Mouse (Mus musculus): ENCODE results near the gene Itga11. TPM values are rescaled to one million over a fixed set of nuclear protein-coding genes. Genes with fewer than 3 reads are reported as not detected.
"Not testable (repeated sequence)": the region's sequence is repeated elsewhere in the genome, so short reads cannot be mapped to it uniquely, and the experiment has no call there.

Gene Itga11
- polyA plus RNA-seq, 1 experiment from 2014 or later: 1.3 TPM

DNA sequence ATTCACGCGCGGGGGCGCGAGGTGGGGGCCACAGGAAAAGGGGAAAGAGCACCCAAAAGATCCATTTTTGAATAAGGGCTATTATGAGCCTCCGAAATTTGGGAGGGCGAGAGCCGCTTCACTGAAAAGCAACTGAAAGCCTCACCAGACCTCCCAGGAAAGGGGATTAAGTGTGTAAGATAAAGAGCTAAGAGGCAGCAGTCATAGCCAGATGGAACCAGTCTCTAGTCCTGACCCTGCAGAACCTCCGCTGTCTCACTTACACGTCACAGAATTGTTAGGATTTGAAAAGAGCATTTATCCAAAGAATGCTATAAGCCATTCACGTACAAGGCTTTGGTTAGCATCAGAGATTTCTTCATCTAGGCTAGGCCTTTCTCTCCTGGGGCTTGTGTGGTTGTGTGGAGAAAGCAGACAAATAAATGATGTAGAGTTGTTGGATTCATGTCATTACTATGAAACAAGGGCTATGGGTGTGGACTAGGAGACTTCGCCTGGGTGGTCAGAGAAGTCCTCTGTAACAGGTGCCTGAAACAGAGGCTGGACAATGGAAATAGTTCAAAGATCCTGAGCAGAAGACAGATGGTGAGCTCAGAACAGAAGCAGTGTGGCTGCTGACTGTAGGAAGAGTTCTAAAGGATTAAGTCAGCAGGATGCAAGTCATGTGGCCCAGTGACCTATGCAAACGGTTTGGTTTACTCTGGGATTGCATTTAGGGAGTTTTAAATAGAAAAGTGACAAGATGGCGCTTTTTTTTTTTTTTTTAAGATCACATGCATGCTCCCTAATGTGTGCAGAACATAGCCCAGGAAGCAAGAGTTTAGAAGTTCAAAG is 134.8 kb downstream of the Itga11 start:
- Histone ChIP-seq H3K27ac (peak overlapping the region; percentile 99), H3K27me3 (replicated peaks) (no peaks in the 10 kb centered on the region), H3K9me3 (no peaks in the 10 kb centered on the region), H3K4me1 (peaks cover 27% of the 10 kb centered on the region), H3K4me2 (peak overlapping the region; percentile 66), H3K36me3 (replicated peaks) (no peaks in the 10 kb centered on the region), H3K4me3 (peak overlapping the region; percentile 80), H3K9ac (peak overlapping the region; percentile 96)
- ATAC-seq (replicated peaks): peak; percentile 38; the same call in 1 of the 2 replicates
- 7% methylated on average over 14 of the region's 14 CpGs for WGBS

DNA sequence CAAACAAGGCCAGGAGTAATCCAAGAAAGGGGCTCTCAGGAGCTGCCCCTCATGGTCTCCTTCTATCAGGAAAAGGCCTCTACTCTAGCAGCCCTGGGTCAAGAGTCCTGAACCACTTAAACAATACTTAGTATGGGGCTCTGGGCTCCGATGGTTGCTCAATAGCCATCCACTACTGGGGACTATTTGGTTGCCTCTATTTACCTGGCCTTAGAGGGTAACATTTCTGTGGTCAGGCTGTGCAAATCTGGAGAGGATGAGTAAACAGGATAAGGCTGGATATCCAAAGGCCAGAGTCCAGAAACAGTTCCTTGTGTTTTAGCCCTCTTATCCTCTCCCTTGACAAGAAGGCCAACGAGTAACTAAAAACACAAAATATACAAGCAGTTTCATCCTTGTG is 137.1 kb downstream of the Itga11 start:
- Histone ChIP-seq H3K9me3 (no peaks in the 10 kb centered on the region), H3K27me3 (replicated peaks) (no peaks in the 10 kb centered on the region), H3K4me2 (no peak overlapping the region), H3K36me3 (replicated peaks) (no peaks in the 10 kb centered on the region), H3K4me3 (no peak overlapping the region), H3K4me1 (peaks cover 9% of the 10 kb centered on the region), H3K27ac (no peak overlapping the region), H3K9ac (no peak overlapping the region)
- no peak for ATAC-seq (replicated peaks)
- WGBS: 84% methylated on average over 2 of the region's 2 CpGs

DNA sequence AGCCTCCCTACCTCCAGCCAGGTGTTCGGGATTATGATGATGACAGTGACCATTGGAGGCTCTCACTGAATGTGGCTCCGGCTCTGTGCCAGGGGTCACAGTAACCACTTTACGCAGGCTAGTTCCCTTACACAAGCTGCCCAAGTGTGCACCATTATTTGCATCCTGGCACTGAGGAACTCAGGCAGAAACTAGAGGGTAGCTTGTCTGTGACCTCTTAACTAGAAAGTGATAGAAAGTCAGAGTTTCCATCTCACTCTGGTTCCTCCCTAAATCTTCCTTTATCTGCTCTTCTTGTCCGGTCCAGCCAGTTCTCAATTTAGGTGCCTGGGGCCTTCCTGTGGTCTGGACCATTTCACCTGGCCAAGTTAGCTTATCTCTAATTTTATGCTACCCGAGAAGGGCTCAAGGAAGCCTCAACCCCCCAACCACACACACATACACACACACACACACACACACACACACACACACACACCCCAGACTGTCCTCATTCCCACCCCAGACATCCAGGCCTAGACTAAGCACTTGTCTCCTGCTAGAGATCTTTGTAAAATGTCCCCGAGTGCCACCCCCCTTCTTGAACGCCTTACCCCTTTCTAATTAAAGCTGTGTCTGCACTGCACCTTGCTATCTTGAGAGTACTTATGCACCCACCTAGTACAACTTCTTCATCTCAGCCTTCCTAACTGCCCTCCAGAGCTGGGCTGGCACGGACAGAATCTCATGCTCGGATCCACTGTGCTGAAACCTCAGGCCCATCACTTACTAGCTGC is 138.9 kb downstream of the Itga11 start:
- 85% methylated on average over 9 of the region's 9 CpGs for WGBS
- H3K4me2 ChIP-seq: no peak overlapping the region

DNA sequence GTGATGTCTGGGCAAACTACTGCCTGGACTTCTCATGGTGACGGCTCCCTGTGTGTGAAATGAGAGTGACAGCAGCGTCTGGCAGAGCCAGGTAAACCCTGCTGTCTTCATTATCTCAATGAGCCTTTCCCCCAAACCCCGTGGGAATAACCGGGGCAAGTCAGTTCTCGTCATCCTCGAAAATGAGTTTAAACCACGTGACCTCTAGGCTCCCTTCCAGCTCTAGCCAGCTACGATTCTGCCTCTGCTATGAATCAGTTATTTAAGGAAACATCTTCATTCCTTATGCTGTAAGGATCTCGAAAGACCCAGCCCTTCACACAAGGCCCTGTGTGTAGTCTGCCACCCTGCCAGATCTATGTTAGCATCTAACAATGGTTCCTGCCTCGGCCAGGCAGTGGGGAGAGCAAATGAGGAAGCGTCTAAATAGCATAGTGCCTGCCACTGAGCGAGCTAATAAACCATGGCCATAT is 139.5 kb downstream of the Itga11 start:
- no peak overlapping the region for H3K27ac ChIP-seq
- H3K4me3 ChIP-seq: no peak overlapping the region
- H3K4me2 ChIP-seq: no peak overlapping the region
- no peak overlapping the region for H3K9ac ChIP-seq
- no peaks in the 10 kb centered on the region for H3K9me3 ChIP-seq
- H3K36me3 ChIP-seq (replicated peaks): no peaks in the 10 kb centered on the region
- no peaks in the 10 kb centered on the region for H3K27me3 ChIP-seq (replicated peaks)
- 56% methylated on average over 12 of the region's 12 CpGs for WGBS
- H3K4me1 ChIP-seq: peaks cover 7% of the 10 kb centered on the region
- ATAC-seq (replicated peaks): no peak

More for the DNA sequence above, 138.9 kb downstream of the Itga11 start:
- no peak overlapping the region for H3K9ac ChIP-seq
- no peaks in the 10 kb centered on the region for H3K36me3 ChIP-seq (replicated peaks)
- ATAC-seq (replicated peaks): no peak
- no peak overlapping the region for H3K4me3 ChIP-seq
- H3K27me3 ChIP-seq (replicated peaks): no peaks in the 10 kb centered on the region
- no peak overlapping the region for H3K27ac ChIP-seq
- no peaks in the 10 kb centered on the region for H3K9me3 ChIP-seq
- H3K4me1 ChIP-seq: peaks cover 9% of the 10 kb centered on the region

DNA sequence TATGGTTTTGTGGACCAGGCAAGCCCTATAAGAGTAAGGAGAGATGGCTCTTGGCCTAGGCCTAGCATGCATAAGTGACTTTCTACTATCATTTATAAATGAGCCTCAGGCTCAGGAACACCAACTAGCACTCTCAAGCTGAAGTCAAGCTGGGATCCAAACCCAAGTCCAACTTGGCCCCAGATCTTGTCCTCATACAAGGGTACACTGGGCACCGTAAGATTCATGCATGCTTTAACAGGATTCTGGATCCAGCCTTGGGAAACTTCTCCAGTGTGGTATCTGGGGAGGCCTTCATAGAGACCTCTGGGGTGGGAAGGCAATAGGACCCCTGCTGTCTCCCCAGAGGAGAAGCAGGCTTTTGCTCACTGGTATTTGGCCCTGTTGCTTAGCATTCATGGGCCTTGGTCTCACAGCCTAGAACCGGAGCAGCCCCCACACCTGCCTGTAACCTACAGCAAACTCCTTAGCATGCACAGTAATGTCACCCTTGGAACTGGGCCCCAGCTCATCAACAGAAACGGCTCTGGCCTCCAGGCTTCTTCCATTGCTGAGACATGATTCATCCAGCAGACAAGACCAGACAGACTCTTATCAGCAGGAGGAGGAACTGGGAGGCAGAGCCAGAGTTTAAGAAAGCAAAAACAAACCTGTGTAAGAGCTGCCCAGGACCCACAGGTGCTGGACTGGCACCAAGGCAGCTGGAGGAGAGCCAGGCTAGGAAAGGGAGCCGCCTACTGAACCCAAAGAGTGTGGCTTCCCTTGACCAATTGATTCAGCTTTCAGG is 140.4 kb downstream of the Itga11 start:
- no peaks in the 10 kb centered on the region for H3K27me3 ChIP-seq (replicated peaks)
- H3K9ac ChIP-seq: no peak overlapping the region
- H3K4me2 ChIP-seq: no peak overlapping the region
- no peaks in the 10 kb centered on the region for H3K4me1 ChIP-seq
- 78% methylated on average over 4 of the region's 4 CpGs for WGBS
- H3K9me3 ChIP-seq: no peaks in the 10 kb centered on the region
- ATAC-seq (replicated peaks): no peak
- no peak overlapping the region for H3K27ac ChIP-seq
- H3K4me3 ChIP-seq: no peak overlapping the region
- H3K36me3 ChIP-seq (replicated peaks): no peaks in the 10 kb centered on the region

DNA sequence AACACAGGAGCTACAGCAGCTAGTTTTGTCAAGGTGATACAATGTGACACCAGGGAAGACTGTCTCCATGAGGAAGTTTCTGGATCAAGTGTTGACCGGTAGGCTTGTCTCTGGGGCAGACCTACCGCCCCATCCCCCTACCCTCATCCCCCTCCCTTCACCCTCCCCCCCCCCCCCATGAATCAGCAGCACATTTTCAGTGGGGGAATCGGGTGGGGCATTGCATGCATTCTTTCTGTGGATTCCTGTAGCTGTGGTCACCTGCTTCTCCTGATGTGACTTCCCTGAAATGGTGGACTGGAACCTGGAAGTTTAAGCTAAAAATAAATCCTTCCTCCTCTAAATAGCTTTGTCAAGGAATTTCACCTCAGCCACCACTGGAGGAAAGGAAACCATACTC is 141.9 kb downstream of the Itga11 start:
- H3K27ac ChIP-seq: no peak overlapping the region
- H3K4me3 ChIP-seq: no peak overlapping the region
- H3K4me1 ChIP-seq: no peaks in the 10 kb centered on the region
- H3K9me3 ChIP-seq: no peaks in the 10 kb centered on the region
- no peak for ATAC-seq (replicated peaks)
- H3K4me2 ChIP-seq: no peak overlapping the region
- H3K36me3 ChIP-seq (replicated peaks): no peaks in the 10 kb centered on the region
- H3K27me3 ChIP-seq (replicated peaks): no peaks in the 10 kb centered on the region
- WGBS: 75% methylated on average over 3 of the region's 3 CpGs
- no peak overlapping the region for H3K9ac ChIP-seq

DNA sequence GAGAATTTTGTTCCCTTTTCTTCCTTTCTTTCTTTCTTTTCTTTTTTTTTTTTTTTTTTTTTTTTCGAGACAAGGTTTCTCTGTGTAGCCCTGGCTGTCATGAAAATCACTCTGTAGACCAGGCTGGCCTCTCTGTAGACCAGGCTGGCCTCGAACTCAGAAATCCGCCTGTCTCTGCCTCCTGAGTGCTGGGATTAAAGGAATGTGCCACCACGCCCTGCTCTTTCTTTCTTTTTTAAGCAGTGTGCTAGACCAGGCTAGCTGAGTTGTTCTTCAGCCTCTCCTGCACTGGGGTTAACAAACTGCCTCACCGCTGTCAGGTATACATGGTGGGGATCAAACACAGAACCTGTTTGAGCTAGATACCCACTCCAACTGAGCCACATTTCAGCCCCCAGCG is 142.3 kb downstream of the Itga11 start:
- 82% methylated on average over 6 of the region's 6 CpGs for WGBS
- not testable (repeated sequence) for H3K4me2 ChIP-seq; H3K27me3 ChIP-seq (replicated peaks); H3K9me3 ChIP-seq; H3K4me1 ChIP-seq; H3K4me3 ChIP-seq; H3K27ac ChIP-seq; ATAC-seq (replicated peaks); H3K36me3 ChIP-seq (replicated peaks); H3K9ac ChIP-seq

DNA sequence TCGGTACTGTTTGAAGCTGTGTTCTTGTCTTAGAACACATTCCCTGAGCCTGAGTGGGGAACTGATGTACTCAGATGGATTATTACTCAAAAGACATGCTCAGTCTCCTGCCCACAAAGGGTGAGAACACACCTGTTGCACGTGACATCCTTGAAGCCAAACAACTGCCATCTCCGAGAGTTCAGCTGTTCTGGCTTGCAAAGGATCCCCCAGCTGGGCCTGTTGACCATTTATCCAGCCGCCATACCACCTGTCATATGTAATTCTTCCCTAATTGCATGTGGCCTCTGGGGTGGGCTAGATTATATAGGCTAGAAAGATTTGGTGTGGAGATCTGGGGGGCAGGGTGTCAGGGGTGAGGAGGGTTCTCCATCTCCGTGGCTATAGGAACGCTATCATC is 143.2 kb downstream of the Itga11 start:
- Histone ChIP-seq H3K27me3 (replicated peaks) (no peaks in the 10 kb centered on the region), H3K27ac (no peak overlapping the region), H3K4me3 (no peak overlapping the region), H3K4me1 (peaks cover 9% of the 10 kb centered on the region), H3K36me3 (replicated peaks) (no peaks in the 10 kb centered on the region), H3K4me2 (no peak overlapping the region), H3K9ac (no peak overlapping the region), H3K9me3 (no peaks in the 10 kb centered on the region)
- WGBS: 93% methylated on average over 6 of the region's 6 CpGs
- ATAC-seq (replicated peaks): no peak

DNA sequence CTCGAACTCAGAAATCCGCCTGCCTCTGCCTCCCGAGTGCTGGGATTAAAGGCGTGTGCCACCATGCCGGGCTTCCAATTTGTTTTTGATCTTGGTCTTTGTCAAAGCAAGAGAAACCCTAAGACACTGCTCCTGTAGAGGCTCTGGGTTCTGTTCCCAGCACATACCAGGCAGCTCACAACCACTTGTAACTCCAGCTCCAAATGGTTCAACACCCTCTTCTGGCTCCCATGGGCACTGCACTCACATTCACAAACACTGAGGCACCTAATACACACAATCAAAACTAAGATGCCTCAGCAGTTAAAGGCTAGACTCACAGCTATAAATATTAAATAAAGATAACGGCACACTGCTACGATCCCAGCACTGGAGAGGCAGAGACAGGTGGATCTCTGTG is 144.2 kb downstream of the Itga11 start:
- Histone ChIP-seq H3K9ac (no peak overlapping the region), H3K4me1 (peaks cover 19% of the 10 kb centered on the region), H3K4me2 (no peak overlapping the region), H3K4me3 (no peak overlapping the region), H3K27ac (no peak overlapping the region), H3K27me3 (replicated peaks) (no peaks in the 10 kb centered on the region), H3K36me3 (replicated peaks) (no peaks in the 10 kb centered on the region), H3K9me3 (no peaks in the 10 kb centered on the region)
- ATAC-seq (replicated peaks): no peak
- WGBS: 96% methylated on average over 7 of the region's 7 CpGs

DNA sequence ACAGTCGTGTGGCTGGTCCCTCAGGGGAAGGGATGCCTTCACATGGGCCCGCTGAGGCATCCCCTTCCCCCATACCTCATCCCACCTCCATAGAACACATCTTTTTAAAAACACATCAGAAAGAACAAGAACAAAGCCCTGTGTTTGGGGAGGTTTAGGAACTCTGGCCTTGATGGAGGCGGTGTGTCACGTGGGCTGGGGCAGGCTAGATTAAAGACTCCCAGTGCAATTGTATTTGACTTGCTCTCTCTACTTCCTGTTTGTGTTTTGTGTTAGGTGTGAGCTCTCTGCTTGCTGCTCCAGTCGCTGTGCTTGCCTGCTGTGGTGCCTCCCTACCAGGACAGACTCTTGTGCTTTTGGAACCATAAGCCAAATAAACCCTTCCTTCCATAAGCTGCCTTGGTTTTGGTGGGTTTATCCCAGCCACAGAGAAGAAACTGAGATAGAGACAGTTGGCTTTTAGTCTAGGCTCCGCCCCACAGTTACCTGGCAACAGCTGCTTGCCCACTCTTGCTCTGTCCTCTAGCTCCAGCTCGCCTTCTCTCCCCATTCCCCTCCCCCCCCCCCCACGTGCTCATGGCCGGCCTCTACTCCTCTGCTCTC is 148.3 kb downstream of the Itga11 start:
- peak; percentile 21; the same call in 1 of the 2 replicates for ATAC-seq (replicated peaks)
- Histone ChIP-seq H3K4me2 (peak overlapping the region; percentile 21), H3K9ac (no peak overlapping the region), H3K36me3 (replicated peaks) (no peaks in the 10 kb centered on the region), H3K27ac (peak overlapping the region; percentile 75), H3K4me1 (peaks cover 31% of the 10 kb centered on the region), H3K4me3 (no peak overlapping the region), H3K9me3 (no peaks in the 10 kb centered on the region), H3K27me3 (replicated peaks) (no peaks in the 10 kb centered on the region)
- 8% methylated on average over 9 of the region's 9 CpGs for WGBS

DNA sequence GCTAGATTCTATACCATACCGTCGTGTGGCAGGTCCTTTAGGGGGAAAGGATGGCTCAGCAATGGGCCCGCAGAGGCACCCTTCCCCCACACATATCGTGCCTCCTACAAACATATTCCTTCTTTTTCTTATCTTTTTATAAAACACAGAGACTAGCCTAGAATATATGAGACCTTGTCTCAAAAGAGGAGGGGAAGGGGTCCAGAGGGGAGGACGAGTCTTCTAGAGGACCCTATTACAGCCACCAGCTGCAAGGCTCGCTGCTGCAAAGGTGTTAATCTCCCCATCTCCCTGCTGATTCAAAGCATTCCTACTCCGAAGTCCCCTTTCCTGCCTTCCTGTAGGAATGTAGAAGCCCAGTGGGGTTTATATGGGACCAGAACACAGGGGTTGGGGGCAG is 148.8 kb downstream of the Itga11 start:
- peak overlapping the region; percentile 75 for H3K27ac ChIP-seq
- H3K36me3 ChIP-seq (replicated peaks): no peaks in the 10 kb centered on the region
- no peak overlapping the region for H3K4me3 ChIP-seq
- H3K4me2 ChIP-seq: peak overlapping the region; percentile 21; the same call in 1 of the 2 replicates
- 6% methylated on average over 7 of the region's 7 CpGs for WGBS
- H3K9ac ChIP-seq: no peak overlapping the region
- H3K9me3 ChIP-seq: no peaks in the 10 kb centered on the region
- no peaks in the 10 kb centered on the region for H3K27me3 ChIP-seq (replicated peaks)
- peaks cover 31% of the 10 kb centered on the region for H3K4me1 ChIP-seq
- ATAC-seq (replicated peaks): no peak

Data from midbrain, embryonic 15.5 days (tissue).